Mouse (Mus musculus) kidney, embryonic 14.5 days (tissue): ENCODE data around the gene Dlg5. TPM values are rescaled to one million over a fixed set of nuclear protein-coding genes. Genes with fewer than 3 reads are reported as not detected.

Experiments
- ATAC-seq: fragments of 200-750 bp; cut with Nextera tagmentation; 2 replicates; pipeline ENCODE4 v1.8.0; 2017; ENCODE audit warnings: moderate number of reproducible peaks, mild to moderate bottlenecking, moderate TSS enrichment, moderate library complexity; ENCODE audit not compliant: low FRiP score, low TSS enrichment
- H3K27ac ChIP-seq: fragments of 300-500 bp; sonication (generic); 2 replicates; pipeline ENCODE4 v1.5.1; 2014; ENCODE audit warnings: low read depth, mild to moderate bottlenecking, low read length, moderate library complexity, mixed read lengths
- H3K27me3 ChIP-seq: fragments of 300-500 bp; sonication (generic); 2 replicates; pipeline ENCODE4 v1.6.1; 2014; ENCODE audit warnings: mild to moderate bottlenecking, low read length; ENCODE audit not compliant: control insufficient read depth, insufficient read depth
- H3K36me3 ChIP-seq: fragments of 300-500 bp; sonication (generic); 2 replicates; pipeline ENCODE4 v1.6.1; 2014; ENCODE audit warnings: low read length, mixed read lengths; ENCODE audit not compliant: control insufficient read depth, insufficient read depth
- H3K4me1 ChIP-seq: fragments of 300-500 bp; sonication (generic); 2 replicates; pipeline ENCODE4 v1.6.1; 2014; ENCODE audit warnings: low read length, mixed read lengths; ENCODE audit not compliant: control insufficient read depth, insufficient read depth
- H3K4me2 ChIP-seq: fragments of 300-500 bp; sonication (generic); replicated peaks from 2 replicates; pipeline ENCODE4 v1.6.1; 2014; ENCODE audit warnings: low read depth, mild to moderate bottlenecking, low read length
- H3K4me3 ChIP-seq: fragments of 300-500 bp; sonication (generic); 2 replicates; pipeline ENCODE4 v1.5.1; 2014; ENCODE audit warnings: mild to moderate bottlenecking, low read length
- H3K9ac ChIP-seq: fragments of 300-500 bp; sonication (generic); 2 replicates; pipeline ENCODE4 v1.6.1; 2014; ENCODE audit warnings: low read depth, mild to moderate bottlenecking, low read length, moderate library complexity
- H3K9me3 ChIP-seq: fragments of 300-500 bp; sonication (generic); 2 replicates; pipeline ENCODE4 v1.6.1; 2016; ENCODE audit warnings: low read length; ENCODE audit not compliant: control insufficient read depth
- WGBS: fragments of 180-500 bp; shearing (Covaris S2); extraction: QIAGEN DNeasy Blood & Tissue Kit; methylation state at CpG from one replicate; pipeline ENCODE4 v1.1.7; 2014; 5-methylcytosine and 5-hydroxymethylcytosine counted together
- polyA plus RNA-seq: library from polyadenylated mRNA; unstranded; fragments of >200 nt; fragmentation: Nextera tagmentation; extraction: Ambion mirVana; gene quantifications from 2 replicates; pipeline ENCODE4 v1.2.1, GENCODE M21; 2014

The Dlg5 gene
- polyA plus RNA-seq, 1 experiment from 2014 or later, result 26.9 TPM

DNA sequence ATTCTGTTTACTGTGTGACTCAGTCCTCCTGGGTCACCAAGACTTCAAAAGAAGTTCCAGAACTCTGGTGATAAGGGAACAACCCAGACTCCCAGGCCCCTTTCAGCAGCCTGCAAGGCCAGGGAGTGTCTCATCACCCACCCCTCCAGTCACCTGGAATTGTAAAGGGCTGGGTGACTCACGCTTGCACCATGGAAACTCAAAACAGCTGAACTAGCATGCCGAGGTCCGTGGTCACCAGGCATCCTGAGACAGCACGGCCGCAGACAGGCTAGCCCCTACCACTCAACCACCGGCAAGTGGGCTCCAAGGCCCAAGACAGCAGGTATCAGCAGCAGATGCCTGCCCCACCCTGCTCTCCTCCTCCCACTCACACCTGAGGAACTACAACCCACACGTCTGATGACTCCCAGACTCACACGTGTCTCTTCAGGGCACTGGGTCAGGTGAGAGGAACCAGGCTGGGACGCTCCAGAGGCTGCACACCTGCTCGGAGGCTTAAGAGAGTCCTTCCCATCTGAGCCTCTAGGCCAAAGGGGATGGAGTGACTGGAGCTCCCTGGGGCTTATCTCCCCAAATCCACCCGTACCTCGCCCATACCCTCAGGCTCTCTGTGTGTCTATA is 38.9 kb downstream of the Dlg5 start:
- 0 out of 2 replicates have a peak overlapping the region, but pooled peaks have one; percentile 11 for H3K4me2 ChIP-seq
- no peak overlapping the region for H3K4me3 ChIP-seq
- peaks cover 35% of the 10 kb centered on the region for H3K4me1 ChIP-seq
- no peak overlapping the region for H3K9ac ChIP-seq
- no peak for ATAC-seq
- H3K27me3 ChIP-seq, result no peaks in the 10 kb centered on the region
- WGBS, result 41% methylated on average over 12 of the region's 12 CpGs
- no peaks in the 10 kb centered on the region for H3K36me3 ChIP-seq
- no peaks in the 10 kb centered on the region for H3K9me3 ChIP-seq
- peak overlapping the region; percentile 4; the same call in 1 of the 2 replicates for H3K27ac ChIP-seq

DNA sequence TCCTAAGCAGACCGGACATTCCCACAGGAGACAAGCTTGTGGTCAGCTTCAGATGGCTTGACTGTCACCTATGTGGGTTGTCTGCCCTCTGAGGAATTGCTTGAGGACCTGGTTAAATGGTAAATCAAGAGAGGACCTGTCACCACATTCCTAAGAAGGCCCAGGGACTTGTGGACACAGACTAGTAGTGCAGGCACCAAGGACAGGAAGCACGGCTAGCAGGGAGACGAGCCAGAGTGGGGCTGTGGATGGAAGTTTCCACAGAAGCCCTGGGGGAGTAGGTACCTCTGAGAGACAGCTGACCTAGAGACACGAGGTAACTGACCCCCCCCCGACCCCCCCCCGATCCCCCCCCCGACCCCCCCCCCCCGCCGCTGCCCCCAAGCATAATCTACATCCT is 39.4 kb downstream of the Dlg5 start:
- 29% methylated on average over 4 of the region's 9 CpGs for WGBS
- ATAC-seq, result no peak
- no peak overlapping the region for H3K4me2 ChIP-seq
- no peaks in the 10 kb centered on the region for H3K27me3 ChIP-seq
- no peaks in the 10 kb centered on the region for H3K36me3 ChIP-seq
- H3K9ac ChIP-seq, result no peak overlapping the region
- H3K27ac ChIP-seq, result peak overlapping the region; percentile 71; the same call in 1 of the 2 replicates
- peaks cover 33% of the 10 kb centered on the region for H3K4me1 ChIP-seq
- no peak overlapping the region for H3K4me3 ChIP-seq
- no peaks in the 10 kb centered on the region for H3K9me3 ChIP-seq

DNA sequence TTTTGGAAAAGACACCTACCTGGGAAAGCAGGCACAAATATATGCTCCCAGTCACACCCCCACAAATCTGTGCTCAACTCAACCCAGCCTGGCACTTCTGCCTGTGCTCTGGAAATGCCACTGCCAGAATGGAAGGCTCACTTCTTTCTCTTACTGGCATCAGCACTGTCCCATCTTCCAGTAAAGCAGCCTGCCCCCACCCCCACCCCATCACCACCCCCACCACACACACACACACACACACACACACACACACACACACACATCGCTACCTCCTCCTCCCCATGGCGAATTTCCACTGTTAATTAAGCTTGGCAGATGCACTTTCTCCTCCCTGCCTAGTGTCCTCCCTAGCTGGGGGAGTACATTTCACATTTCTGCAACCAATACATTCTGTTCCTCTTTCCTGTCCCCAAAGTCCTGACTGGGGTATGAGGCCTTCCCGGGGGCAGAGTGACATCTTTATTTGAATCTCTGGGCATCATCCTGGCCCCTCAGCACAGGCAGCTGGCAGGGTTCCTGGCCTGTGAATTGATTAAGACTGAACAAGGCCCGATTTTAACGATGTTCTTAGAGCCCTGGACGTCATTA is 40.3 kb downstream of the Dlg5 start:
- H3K27me3 ChIP-seq, result no peaks in the 10 kb centered on the region
- no peaks in the 10 kb centered on the region for H3K9me3 ChIP-seq
- peak; percentile 37; the same call in 1 of the 2 replicates for ATAC-seq
- peaks cover 5% of the 10 kb centered on the region; the same call in 1 of the 2 replicates for H3K36me3 ChIP-seq
- WGBS, result 22% methylated on average over 6 of the region's 6 CpGs
- no peak overlapping the region for H3K9ac ChIP-seq
- H3K4me1 ChIP-seq, result peaks cover 30% of the 10 kb centered on the region
- H3K27ac ChIP-seq, result peak overlapping the region; percentile 71; the same call in 1 of the 2 replicates
- no peak overlapping the region for H3K4me2 ChIP-seq
- no peak overlapping the region for H3K4me3 ChIP-seq

DNA sequence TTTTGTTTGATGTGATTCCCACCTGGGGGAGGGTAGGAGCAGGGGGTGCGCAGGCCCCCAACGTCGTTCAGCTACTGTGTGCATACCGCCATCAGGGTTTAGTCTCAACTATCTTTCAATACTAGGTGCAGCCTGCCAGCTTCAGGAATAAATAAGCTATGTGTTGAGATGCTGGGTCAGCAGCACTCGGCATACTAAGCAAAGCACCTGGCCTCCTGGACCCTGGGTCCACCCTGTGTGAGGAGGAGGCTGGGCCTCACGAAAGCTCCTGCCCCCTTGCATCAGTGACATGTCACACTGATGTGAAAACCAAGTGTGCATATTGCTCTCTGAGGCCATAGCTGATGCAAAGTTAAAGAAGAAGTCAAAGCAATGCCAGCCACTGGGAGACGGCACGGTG is 42.5 kb downstream of the Dlg5 start:
- peaks cover 5% of the 10 kb centered on the region; the same call in 1 of the 2 replicates for H3K36me3 ChIP-seq
- H3K4me2 ChIP-seq, result no peak overlapping the region
- no peak overlapping the region for H3K9ac ChIP-seq
- 86% methylated on average over 8 of the region's 8 CpGs for WGBS
- H3K9me3 ChIP-seq, result no peaks in the 10 kb centered on the region
- H3K27ac ChIP-seq, result no peak overlapping the region
- ATAC-seq, result no peak
- no peak overlapping the region for H3K4me3 ChIP-seq
- no peaks in the 10 kb centered on the region for H3K27me3 ChIP-seq
- peaks cover 37% of the 10 kb centered on the region for H3K4me1 ChIP-seq

DNA sequence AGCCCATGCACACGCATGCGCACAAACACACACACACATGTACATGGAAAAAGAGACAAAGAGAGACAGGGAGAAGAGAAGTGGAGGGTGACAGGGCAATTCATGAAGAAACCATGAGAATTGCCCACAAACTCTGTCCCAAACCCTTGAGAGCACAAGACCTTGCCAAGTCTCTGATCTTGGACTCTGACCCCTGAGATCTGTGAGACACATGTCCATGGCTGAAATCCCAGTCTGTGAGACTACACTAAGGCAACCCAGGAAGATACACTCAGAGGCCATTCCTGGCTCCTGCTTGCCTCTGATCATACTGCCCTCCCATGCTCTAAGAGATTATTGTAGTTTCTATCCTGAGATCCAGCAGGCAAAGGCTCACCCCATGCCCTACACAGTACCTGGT is 44.9 kb downstream of the Dlg5 start:
- no peaks in the 10 kb centered on the region for H3K9me3 ChIP-seq
- no peak overlapping the region for H3K4me2 ChIP-seq
- no peaks in the 10 kb centered on the region for H3K27me3 ChIP-seq
- peaks cover 5% of the 10 kb centered on the region; the same call in 1 of the 2 replicates for H3K36me3 ChIP-seq
- H3K4me1 ChIP-seq, result peaks cover 20% of the 10 kb centered on the region
- no peak overlapping the region for H3K4me3 ChIP-seq
- WGBS, result 94% methylated on average over 2 of the region's 2 CpGs
- ATAC-seq, result no peak
- no peak overlapping the region for H3K27ac ChIP-seq
- H3K9ac ChIP-seq, result no peak overlapping the region

DNA sequence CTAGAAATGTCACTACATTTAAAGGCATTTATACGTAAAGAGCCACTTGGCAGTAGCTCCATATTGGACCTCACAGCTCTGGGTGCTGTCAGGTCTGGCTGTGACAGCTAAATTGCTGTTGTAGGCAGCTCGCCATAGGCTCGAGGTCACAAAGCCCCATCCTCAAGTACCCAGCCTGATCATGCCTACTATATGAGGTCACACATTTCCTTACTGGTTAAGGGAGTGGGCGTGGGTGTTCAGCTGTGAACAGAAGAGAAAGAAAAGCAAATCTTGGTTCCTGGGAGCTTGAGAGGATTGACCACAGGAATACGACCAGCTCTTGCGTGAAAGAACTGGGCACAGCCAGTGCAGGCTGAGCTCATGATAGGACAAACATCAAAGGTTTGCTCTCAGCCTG is 46.0 kb downstream of the Dlg5 start:
- Histone ChIP-seq H3K4me3 (no peak overlapping the region), H3K9me3 (no peaks in the 10 kb centered on the region), H3K27me3 (no peaks in the 10 kb centered on the region), H3K9ac (no peak overlapping the region), H3K4me1 (peaks cover 13% of the 10 kb centered on the region), H3K27ac (0 out of 2 replicates have a peak overlapping the region, but pooled peaks have one; percentile 37), H3K4me2 (no peak overlapping the region), H3K36me3 (peaks cover 5% of the 10 kb centered on the region; the same call in 1 of the 2 replicates)
- no peak for ATAC-seq
- WGBS, result 77% methylated on average over 6 of the region's 6 CpGs

DNA sequence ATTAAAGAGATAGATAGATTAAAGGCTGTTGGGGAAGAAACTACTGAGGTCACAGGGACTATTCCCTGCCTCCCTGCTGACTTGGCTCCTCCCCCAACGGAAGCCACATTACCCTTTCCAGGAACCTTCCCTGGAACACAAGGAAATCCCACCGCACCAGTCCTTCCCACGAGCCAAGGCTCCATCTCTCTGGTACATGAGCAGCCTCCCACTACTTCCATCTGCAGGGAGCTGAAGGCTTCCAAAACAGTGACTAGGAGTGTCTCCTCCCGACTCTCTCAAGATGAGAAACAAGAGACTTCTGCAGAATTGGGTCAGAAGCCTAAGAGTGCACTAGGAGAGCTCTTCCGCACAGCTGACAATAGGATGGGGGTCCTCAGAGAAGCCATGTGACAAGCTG is 47.9 kb downstream of the Dlg5 start:
- H3K27ac ChIP-seq, result no peak overlapping the region
- no peaks in the 10 kb centered on the region for H3K27me3 ChIP-seq
- no peak overlapping the region for H3K9ac ChIP-seq
- peaks cover 8% of the 10 kb centered on the region; the same call in 1 of the 2 replicates for H3K4me1 ChIP-seq
- peaks cover 5% of the 10 kb centered on the region; the same call in 1 of the 2 replicates for H3K36me3 ChIP-seq
- no peak for ATAC-seq
- no peaks in the 10 kb centered on the region for H3K9me3 ChIP-seq
- no peak overlapping the region for H3K4me2 ChIP-seq
- WGBS, result 77% methylated on average over 5 of the region's 5 CpGs
- no peak overlapping the region for H3K4me3 ChIP-seq

DNA sequence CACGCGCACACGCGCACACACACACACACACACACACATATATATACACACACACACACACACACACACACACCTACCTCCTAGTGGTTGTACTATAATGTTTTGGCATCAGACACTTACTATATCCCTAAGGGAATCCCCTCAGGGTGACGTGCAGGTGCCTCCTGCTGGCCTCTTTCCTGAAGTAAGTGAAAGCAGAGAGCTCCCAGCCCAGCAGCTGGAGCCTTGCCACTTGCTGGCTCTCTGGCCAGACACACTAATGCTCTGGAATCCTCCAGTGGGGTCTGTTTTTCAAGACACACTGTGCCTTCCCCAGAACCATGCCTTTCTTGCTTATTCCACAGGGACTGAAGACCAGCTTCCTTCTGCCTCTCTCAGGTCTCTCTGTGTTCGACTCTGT is 48.8 kb downstream of the Dlg5 start:
- no peaks in the 10 kb centered on the region for H3K9me3 ChIP-seq
- no peak for ATAC-seq
- no peak overlapping the region for H3K27ac ChIP-seq
- WGBS, result 84% methylated on average over 6 of the region's 6 CpGs
- no peak overlapping the region for H3K4me2 ChIP-seq
- H3K36me3 ChIP-seq, result peaks cover 5% of the 10 kb centered on the region; the same call in 1 of the 2 replicates
- H3K4me3 ChIP-seq, result no peak overlapping the region
- H3K9ac ChIP-seq, result no peak overlapping the region
- H3K4me1 ChIP-seq, result peaks cover 8% of the 10 kb centered on the region; the same call in 1 of the 2 replicates
- no peaks in the 10 kb centered on the region for H3K27me3 ChIP-seq

DNA sequence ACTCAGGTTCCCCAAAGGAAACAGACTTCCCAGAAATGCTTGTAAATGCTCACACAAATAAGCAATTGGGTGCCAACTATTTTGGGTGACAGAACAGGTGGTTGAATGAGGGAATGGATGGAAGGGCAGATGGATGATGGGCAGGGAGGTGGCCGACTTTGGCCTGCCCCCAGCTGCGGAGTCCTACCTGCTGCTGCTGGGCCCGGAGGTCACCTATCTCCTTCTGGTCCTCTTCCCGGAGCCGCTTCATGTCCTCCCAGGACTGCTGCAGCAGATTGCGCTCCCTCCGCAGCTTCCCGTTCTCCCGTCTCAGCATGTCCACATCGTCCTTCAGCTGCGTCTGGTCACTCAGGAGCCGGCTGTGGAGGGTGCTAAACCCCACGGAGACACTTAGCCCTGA is 55.6 kb downstream of the Dlg5 start:
- Histone ChIP-seq H3K4me2 (no peak overlapping the region), H3K4me3 (no peak overlapping the region), H3K27ac (no peak overlapping the region), H3K9me3 (no peaks in the 10 kb centered on the region), H3K9ac (no peak overlapping the region), H3K27me3 (no peaks in the 10 kb centered on the region), H3K4me1 (peaks cover 7% of the 10 kb centered on the region; the same call in 1 of the 2 replicates), H3K36me3 (peaks cover 12% of the 10 kb centered on the region; the same call in 1 of the 2 replicates)
- 92% methylated on average over 13 of the region's 13 CpGs for WGBS
- ATAC-seq, result no peak
